Mouse (Mus musculus) embryonic facial prominence, embryonic 11.5 days (tissue): ENCODE results near the gene Vangl1. TPM values are rescaled to one million over a fixed set of nuclear protein-coding genes. Genes with fewer than 3 reads are reported as not detected.

ENCODE experiments used
- ATAC-seq: fragments of 200-750 bp; cut with Nextera tagmentation; replicated peaks from 2 replicates; pipeline ENCODE4 v1.8.0; 2017; ENCODE audit warnings: low read depth; ENCODE audit not compliant: insufficient number of reproducible peaks, low FRiP score, low TSS enrichment
- DNase-seq: peaks from one replicate; pipeline ENCODE4 v3.0.0-alpha.2; 2015; ENCODE audit warnings: low spot score
- H3K27ac ChIP-seq: fragments of 300-500 bp; sonication (generic); replicated peaks from 2 replicates; pipeline ENCODE4 v1.5.1; 2014; ENCODE audit warnings: mild to moderate bottlenecking, low read depth, low read length, control low read depth
- H3K27me3 ChIP-seq: fragments of 300-500 bp; sonication (generic); 2 replicates; pipeline ENCODE4 v1.6.1; 2014; ENCODE audit warnings: mild to moderate bottlenecking, low read length, moderate library complexity, mixed read lengths; ENCODE audit not compliant: control insufficient read depth, insufficient read depth
- H3K36me3 ChIP-seq: fragments of 300-500 bp; sonication (generic); replicated peaks from 2 replicates; pipeline ENCODE4 v1.6.1; 2014; ENCODE audit warnings: low read depth, mild to moderate bottlenecking, low read length, moderate library complexity, mixed read lengths; ENCODE audit not compliant: control insufficient read depth, insufficient read depth
- H3K4me1 ChIP-seq: fragments of 300-500 bp; sonication (generic); 2 replicates; pipeline ENCODE4 v1.6.1; 2014; ENCODE audit warnings: low read length, mixed read lengths; ENCODE audit not compliant: control insufficient read depth, insufficient read depth
- H3K4me2 ChIP-seq: fragments of 300-500 bp; sonication (generic); 2 replicates; pipeline ENCODE4 v1.6.1; 2014; ENCODE audit warnings: low read depth, mild to moderate bottlenecking, control low read depth, low read length, moderate library complexity
- H3K4me3 ChIP-seq: fragments of 300-500 bp; sonication (generic); 2 replicates; pipeline ENCODE4 v1.5.1; 2014; ENCODE audit warnings: low read depth, low read length, control low read depth
- H3K9ac ChIP-seq: fragments of 300-500 bp; sonication (generic); replicated peaks from 2 replicates; pipeline ENCODE4 v1.6.1; 2014; ENCODE audit warnings: mild to moderate bottlenecking, control low read depth, low read length
- H3K9me3 ChIP-seq: fragments of 300-500 bp; sonication (generic); replicated peaks from 2 replicates; pipeline ENCODE4 v1.6.1; 2016; ENCODE audit warnings: mild to moderate bottlenecking, low read length, inconsistent platforms, mixed read lengths; ENCODE audit not compliant: control insufficient read depth
- WGBS: fragments of 180-500 bp; shearing (Covaris S2); extraction: QIAGEN DNeasy Blood & Tissue Kit; methylation state at CpG from one replicate; pipeline ENCODE4 v1.1.7; 2014; 5-methylcytosine and 5-hydroxymethylcytosine counted together
- polyA plus RNA-seq: library from polyadenylated mRNA; unstranded; fragments of >200 nt; fragmentation: Nextera tagmentation; extraction: Ambion mirVana; gene quantifications from 2 replicates; pipeline ENCODE4 v1.2.1, GENCODE M21; 2014

Vangl1 gene
- polyA plus RNA-seq, 1 experiment from 2014 or later: 12.8 TPM

DNA sequence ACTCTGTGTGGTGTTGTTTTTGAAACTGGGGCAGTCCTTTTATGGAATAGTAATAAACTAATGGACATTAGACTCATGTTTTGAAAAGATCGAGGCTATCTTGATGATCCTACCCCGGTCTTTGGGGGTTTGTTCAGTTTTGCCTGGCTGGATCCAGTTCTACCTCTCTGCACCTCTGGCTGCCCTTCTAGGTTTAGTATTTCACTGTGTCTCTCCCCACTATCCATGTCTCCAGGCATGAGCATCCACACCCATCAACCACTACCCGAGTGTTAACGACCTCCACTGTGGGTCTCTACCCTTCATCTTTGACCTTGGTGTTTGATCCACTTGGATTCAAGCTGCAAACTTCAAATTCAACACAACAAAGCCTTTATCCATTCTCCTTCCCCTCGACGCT, 58.1 kb downstream of the Vangl1 start:
- Histone ChIP-seq H3K4me3 (no peak overlapping the region), H3K9ac (no peak overlapping the region), H3K27ac (no peak overlapping the region), H3K4me2 (no peak overlapping the region), H3K27me3 (no peaks in the 10 kb centered on the region), H3K9me3 (no peaks in the 10 kb centered on the region), H3K4me1 (no peaks in the 10 kb centered on the region), H3K36me3 (no peaks in the 10 kb centered on the region)
- no peak for DNase-seq
- no peak for ATAC-seq
- WGBS: 59% methylated on average over 6 of the region's 6 CpGs

DNA sequence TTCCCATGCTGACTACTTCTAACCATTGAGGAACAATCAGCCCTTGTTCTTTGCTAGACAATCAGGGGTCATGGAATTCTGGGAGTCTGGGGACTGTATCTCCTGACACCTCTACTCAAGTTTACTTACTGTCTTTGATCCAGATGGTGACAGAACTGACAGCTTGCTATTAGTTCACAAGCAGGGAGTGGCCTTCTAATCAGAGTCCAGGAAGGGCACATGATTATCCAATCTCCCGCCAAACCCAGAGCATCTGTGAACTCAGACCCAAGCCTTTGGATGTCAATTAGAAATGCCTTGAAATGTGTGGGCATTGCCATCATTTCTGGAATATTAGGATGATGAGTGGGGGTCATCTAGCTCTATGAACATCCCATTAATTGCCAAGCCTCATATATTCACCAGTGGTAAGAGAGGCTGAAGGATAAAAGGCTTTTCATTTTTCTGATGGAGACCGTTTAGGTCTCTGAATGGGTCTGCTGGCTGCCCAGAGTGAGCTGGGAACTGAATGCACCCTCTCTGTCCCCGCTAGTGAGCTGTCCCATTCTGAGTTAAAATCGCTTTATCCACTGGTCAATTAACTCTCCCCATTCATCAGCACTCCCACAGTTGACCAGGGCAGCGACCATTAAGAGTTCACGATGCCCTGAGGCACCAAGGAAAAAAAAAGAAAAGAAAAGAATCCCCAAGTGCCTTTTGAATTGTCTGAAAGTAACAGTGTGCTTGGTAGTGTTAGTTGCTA, 58.7 kb downstream of the Vangl1 start:
- Histone ChIP-seq H3K9me3 (no peaks in the 10 kb centered on the region), H3K4me1 (no peaks in the 10 kb centered on the region), H3K4me3 (no peak overlapping the region), H3K9ac (no peak overlapping the region), H3K4me2 (no peak overlapping the region), H3K27me3 (no peaks in the 10 kb centered on the region), H3K36me3 (no peaks in the 10 kb centered on the region), H3K27ac (no peak overlapping the region)
- 18% methylated on average over 6 of the region's 6 CpGs for WGBS
- DNase-seq: no peak
- no peak for ATAC-seq

DNA sequence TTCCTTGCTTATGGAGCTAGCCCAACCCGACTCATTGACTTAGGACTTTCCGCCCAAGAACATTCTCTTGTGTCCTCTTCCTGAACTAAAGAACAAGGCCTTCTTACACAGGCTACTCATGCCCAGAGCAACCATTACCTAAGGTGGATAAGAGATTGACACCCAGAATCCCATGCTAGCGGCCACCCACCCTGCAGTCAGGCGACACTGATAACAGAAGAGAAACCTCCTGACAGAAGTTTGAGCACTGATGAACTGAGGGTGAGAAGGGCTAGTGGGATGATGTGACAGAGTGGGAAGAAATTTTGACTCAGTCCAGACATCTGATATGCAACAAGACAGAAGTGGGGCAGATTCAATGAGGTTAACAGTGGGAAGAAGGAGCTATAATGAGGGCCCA, 60.1 kb downstream of the Vangl1 start:
- DNase-seq (no peak), ATAC-seq (no peak)
- 93% methylated on average over 4 of the region's 4 CpGs for WGBS
- H3K4me1 ChIP-seq: no peaks in the 10 kb centered on the region
- no peak overlapping the region for H3K9ac ChIP-seq
- no peak overlapping the region for H3K4me3 ChIP-seq
- H3K9me3 ChIP-seq: no peaks in the 10 kb centered on the region
- H3K36me3 ChIP-seq: no peaks in the 10 kb centered on the region
- H3K4me2 ChIP-seq: no peak overlapping the region
- H3K27ac ChIP-seq: no peak overlapping the region
- no peaks in the 10 kb centered on the region for H3K27me3 ChIP-seq

DNA sequence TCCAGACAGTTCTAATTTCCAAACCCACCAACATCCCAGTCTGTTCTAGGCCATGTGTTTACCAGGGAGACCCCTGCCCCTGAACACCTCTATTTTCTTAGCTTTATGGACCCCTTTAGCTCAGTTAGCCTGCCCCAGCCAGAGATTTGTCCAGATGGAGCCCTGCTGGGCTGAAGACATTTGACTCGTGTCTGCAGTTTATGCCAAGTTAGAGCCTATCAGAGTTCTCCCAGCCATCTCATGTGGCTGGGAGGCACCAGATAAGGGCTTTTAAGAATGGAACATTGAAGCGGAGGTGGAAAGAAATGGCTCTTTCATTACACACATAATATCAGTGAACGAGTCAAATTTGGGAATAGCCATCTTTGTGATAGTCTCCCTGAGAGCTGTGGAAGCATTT, 61.0 kb downstream of the Vangl1 start:
- Histone ChIP-seq H3K9ac (no peak overlapping the region), H3K9me3 (no peaks in the 10 kb centered on the region), H3K27me3 (no peaks in the 10 kb centered on the region), H3K4me1 (no peaks in the 10 kb centered on the region), H3K27ac (no peak overlapping the region), H3K4me3 (no peak overlapping the region), H3K36me3 (no peaks in the 10 kb centered on the region), H3K4me2 (no peak overlapping the region)
- DNase-seq (no peak), ATAC-seq (no peak)
- 85% methylated on average over 3 of the region's 3 CpGs for WGBS

GRCm38 (mm10) chr3:102142947-102143346, 61.5 kb downstream of the Vangl1 start:
- WGBS: 94% methylated on average over 4 of the region's 4 CpGs

GRCm38 (mm10) chr3:102141893-102142292, 62.6 kb downstream of the Vangl1 start:
- ATAC-seq: no peak
- H3K4me2 ChIP-seq: no peak overlapping the region
- WGBS: 70% methylated on average over 6 of the region's 6 CpGs
- H3K27me3 ChIP-seq: no peaks in the 10 kb centered on the region
- H3K4me1 ChIP-seq: no peaks in the 10 kb centered on the region
- H3K27ac ChIP-seq: no peak overlapping the region
- no peak overlapping the region for H3K4me3 ChIP-seq
- DNase-seq: no peak
- no peak overlapping the region for H3K9ac ChIP-seq
- H3K36me3 ChIP-seq: no peaks in the 10 kb centered on the region
- no peaks in the 10 kb centered on the region for H3K9me3 ChIP-seq

More at GRCm38 (mm10) chr3:102142947-102143346, 61.5 kb downstream of the Vangl1 start:
- Histone ChIP-seq H3K4me3 (no peak overlapping the region), H3K27ac (no peak overlapping the region), H3K27me3 (no peaks in the 10 kb centered on the region), H3K4me2 (no peak overlapping the region), H3K9me3 (no peaks in the 10 kb centered on the region), H3K4me1 (no peaks in the 10 kb centered on the region), H3K36me3 (no peaks in the 10 kb centered on the region), H3K9ac (no peak overlapping the region)
- no peak for DNase-seq
- no peak for ATAC-seq

DNA sequence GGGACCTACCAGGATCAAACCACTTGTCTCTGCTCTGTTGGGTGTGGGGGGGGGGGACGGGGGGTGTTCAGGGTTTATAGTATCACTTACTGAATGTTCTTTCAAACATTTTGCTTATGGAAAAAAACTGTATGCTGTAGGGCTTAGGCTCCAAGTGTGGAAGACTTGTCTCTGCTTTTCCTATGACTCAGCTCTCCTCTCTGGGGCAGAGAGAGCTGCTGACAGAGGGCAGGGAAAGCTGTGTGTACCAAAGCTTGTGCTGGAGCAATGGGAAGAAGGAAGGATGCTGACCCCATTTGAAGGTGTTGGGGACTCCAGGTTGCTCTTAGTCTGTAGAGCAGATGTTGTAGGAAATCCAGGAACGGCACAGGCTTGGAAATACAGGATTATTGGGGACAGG, 63.0 kb downstream of the Vangl1 start:
- Histone ChIP-seq H3K4me1 (no peaks in the 10 kb centered on the region), H3K4me2 (no peak overlapping the region), H3K9ac (no peak overlapping the region), H3K36me3 (no peaks in the 10 kb centered on the region), H3K9me3 (no peaks in the 10 kb centered on the region), H3K4me3 (no peak overlapping the region), H3K27ac (no peak overlapping the region), H3K27me3 (no peaks in the 10 kb centered on the region)
- ATAC-seq: no peak
- no peak for DNase-seq
- WGBS: 84% methylated on average over 2 of the region's 2 CpGs

DNA sequence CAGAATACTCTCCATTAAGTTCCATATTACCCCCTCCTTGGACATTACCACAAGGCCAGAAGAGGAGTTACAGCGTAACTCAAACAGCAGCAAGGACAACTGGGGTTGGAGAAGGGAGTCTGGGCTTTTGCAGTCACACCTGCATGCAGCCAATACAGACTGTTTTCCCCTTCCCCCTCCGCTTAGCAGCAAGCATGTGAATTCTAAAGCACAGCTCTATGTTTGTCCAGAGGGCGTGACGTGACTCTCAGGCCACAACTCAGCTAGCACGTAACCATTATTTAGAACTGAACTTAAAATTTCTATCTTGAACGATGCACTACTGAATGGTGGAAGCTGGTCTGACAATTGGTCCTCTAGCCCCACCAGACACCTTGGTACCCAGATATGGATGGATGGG, 63.9 kb downstream of the Vangl1 start:
- WGBS: 92% methylated on average over 6 of the region's 6 CpGs
- no peaks in the 10 kb centered on the region for H3K36me3 ChIP-seq
- ATAC-seq: no peak
- no peak for DNase-seq
- no peaks in the 10 kb centered on the region for H3K9me3 ChIP-seq
- no peak overlapping the region for H3K27ac ChIP-seq
- H3K9ac ChIP-seq: no peak overlapping the region
- H3K27me3 ChIP-seq: no peaks in the 10 kb centered on the region
- H3K4me3 ChIP-seq: no peak overlapping the region
- no peaks in the 10 kb centered on the region; the same call in 1 of the 2 replicates for H3K4me1 ChIP-seq
- H3K4me2 ChIP-seq: no peak overlapping the region
